Mouse (Mus musculus) testis, postnatal 10 days (tissue): Measurements from ENCODE around the gene Entpd1.
A peak's percentile ranks its signal among the peaks of the same experiment; 100 is the strongest.
"Not testable (repeated sequence)": the region's sequence is repeated elsewhere in the genome, so short reads cannot be mapped to it uniquely, and the experiment has no call there.

Source experiments
- DNase-seq: peaks from one replicate; pipeline ENCODE4 v3.0.0; 2021; ENCODE audit warnings: low spot score

The Entpd1 gene

DNA sequence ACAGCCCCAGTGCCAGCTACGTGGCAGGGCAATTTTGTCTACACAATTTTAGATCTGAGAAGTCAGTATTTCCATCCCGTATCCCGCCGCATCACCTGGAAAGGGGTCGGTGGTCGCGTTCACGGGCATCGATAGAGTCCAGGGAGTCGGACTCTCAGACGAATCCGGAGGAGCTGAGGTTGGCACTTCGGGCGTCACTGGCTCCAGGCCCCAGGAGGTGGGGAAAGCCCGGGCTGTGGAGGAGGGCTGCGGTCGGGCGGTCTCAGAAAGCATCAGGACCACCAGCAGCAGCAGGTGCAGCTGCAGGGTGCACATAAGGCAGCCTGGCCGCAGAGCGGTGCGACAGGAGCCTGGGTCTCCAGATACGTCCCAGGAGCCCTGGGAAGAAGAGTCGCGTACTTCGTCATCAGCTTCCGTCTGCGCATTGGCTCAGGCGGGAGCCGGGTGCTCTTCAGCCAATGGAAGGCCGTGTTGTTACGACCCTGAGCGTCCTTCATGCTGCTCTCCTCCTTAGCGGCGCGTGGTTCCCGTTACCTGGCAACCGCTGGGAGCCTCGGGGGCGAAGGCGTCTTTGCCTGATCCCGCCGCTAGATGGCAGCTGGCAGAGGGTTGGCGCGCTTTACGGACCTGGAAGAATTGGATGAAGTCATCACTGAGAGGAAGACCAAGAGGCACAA lies at the start of gene Entpd1, which contains the start of gene Tctn3:
Gene Entpd1, plus strand, starts transcription at position 537 of the 677 bp plus-strand sequence.
Gene Tctn3, minus strand, starts transcription at position 404 of the 677 bp plus-strand sequence.
- DNase-seq = peak; percentile 97

DNA sequence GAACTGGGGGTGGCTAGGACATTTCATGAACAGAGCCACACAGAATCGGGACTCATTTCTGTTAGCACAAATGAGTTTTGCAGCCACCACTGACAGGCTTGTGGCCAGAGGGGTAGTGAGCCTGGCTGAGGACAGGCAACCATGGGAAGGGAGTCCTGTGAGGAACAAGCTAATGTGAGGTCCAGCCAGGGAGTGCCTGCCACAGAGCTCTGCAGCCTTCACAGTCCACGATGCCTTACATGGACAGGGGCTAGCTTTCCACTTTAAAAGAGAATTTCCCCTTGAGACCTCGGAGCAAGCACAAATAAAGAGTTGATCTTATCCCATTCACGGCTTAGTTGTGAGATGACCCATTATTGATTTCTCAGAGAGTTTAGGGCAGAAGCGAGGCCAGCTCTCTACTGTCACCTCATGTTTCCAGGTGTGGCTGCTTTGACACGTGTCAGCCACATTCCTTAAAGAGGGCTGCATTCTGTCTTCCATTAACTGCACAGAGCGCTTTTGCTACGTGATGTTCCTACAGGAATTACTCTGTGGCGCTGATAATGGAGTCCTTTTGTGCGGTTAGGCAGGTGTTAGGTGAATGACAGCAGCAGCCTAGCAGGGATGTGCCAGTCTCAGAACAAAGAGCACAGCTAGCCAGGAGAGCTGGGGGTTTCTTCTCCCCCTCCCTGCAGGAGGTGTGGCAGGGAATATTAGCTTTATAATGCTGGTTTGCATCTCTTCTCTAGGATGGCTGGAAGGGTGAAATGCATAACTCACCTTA lies 48.1 kb upstream of the Entpd1 start:
- DNase-seq = no peak

GRCm38 (mm10) chr19:40567616-40568015 lies 44.5 kb upstream of the Entpd1 start:
- no peak for DNase-seq

DNA sequence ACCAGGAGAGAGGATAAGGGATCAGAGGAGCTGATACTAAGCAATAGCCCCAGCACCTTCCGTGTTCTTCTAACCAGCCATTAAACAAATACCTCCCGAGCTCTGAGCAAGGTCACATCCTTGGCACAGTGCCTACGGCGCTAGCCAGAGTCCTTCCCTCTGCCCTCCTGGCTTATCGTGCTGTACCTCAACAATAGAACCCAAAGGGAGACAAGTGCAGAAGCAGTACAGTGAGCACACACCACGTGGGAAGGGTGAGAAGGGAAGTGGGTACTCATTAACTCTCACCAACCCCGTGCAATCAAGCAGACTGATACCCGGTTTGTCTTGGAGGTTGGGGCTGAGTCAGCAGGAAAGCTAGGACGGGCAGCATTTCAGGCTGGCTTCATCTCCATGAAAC lies 41.4 kb upstream of the Entpd1 start:
- DNase-seq = peak; percentile 77

DNA sequence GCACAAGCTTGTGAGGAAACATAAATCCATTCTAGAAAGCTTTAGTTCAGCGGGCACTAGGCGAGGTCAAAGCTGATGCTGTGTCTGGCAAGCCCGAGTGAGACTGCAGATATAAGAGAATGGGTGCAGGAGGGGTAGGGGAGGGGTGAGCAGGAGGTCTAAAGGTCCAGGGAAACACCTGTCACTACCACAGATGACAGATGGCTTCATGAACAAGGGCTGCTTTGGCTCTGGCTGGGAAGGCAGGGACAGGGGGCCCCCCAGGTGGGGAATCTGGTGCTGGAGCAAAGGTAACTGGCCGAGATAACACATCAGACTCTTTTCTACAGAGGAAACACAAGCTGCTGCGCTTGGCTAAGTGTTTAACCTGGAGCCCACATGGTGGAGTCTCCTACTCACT lies 36.7 kb upstream of the Entpd1 start:
- no peak for DNase-seq

DNA sequence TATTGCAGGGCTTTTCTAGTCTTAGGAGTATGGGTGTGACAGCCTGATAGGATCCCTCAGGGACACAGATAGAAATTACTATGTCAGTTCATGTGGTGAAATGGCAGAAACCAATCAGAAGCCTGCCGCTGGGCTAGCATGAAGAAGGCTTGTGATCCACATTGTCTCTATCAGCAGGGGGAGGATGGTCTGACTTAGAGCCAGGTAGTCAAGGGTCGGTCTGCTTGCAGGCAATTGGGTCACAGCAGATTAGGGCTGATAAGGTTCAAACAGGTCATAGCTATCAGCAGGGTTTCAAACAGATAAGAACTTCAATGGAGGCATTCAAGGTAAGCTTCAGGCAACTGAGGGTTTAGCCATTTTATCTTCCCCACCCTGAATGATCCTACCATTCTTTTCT lies 31.3 kb upstream of the Entpd1 start:
- no peak for DNase-seq

DNA sequence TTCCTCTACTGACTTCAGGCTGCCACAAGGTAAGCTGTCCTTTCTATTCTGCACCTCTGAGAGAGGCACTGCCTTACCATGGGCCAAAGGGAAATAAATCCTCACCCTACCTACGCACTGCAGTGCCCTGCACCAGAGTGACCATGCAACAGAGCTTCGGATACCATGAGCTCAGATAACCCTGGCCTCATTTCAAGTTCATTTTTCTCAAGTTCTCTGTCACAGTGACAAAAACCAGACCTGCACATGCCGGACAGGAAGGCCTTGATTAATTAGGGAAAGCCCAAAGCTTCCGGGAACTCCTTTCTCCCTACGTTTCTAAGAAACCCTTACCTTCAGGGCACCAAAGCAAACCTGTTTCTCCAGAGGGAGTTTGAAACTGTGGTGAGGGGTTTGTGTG lies 30.5 kb upstream of the Entpd1 start:
- DNase-seq = no peak

DNA sequence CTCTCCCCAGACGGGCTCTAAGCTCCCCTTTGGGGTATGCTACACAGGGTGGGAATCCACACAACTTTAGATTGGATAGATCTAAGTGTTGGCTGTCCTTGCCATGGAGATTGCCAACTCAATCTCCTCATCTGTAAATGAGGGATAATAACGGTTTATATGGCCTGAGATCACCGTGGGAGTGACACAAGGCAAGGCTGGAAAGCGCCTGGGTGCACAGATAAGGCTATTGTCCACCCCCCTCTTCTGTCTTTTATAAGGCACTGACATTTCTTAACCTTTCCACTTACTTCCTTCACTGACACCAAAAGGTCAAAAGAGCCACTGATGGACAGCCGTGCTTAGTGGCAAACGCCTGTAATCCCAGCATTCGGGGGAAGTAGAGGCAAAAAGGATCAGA lies 25.3 kb upstream of the Entpd1 start:
- no peak for DNase-seq

GRCm38 (mm10) chr19:40587491-40588292 lies 24.5 kb upstream of the Entpd1 start:
- no peak for DNase-seq

GRCm38 (mm10) chr19:40588293-40588654 lies 23.9 kb upstream of the Entpd1 start, which contains the start of gene Aldh18a1:
Gene Aldh18a1 (minus strand): TSS chr19:40588463.
- DNase-seq = peak; percentile 96

GRCm38 (mm10) chr19:40588847-40589529 lies 23.2 kb upstream of the Entpd1 start:
- DNase-seq = peak; percentile 94

GRCm38 (mm10) chr19:40589530-40589880 lies 22.7 kb upstream of the Entpd1 start:
- no peak for DNase-seq

GRCm38 (mm10) chr19:40595231-40595630 lies 16.9 kb upstream of the Entpd1 start:
- no peak for DNase-seq

DNA sequence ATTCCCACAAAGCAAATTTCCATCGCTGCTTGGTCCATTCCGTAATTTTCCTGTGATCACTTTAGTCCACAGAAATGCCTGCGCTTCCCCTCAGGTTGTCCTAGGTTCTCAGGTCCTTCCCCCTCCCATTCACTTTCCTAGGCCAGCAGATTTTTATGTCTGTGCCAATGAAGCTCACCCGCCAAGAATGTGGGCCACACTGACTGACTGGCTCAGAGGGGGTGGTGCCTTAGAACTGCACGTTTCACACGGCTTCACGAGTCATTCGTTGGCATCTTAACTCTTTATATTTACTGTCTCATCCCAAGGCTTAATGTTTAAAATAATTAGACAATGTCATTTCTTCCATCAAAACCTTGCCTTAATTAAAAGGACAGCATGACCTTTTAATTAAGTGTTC lies 16.3 kb upstream of the Entpd1 start:
- no peak for DNase-seq

- DNase-seq = not testable (repeated sequence)
These were observed 11.3 kb upstream of the Entpd1 start for GRCm38 (mm10) chr19:40600846-40601245.

GRCm38 (mm10) chr19:40601870-40602269 lies 10.3 kb upstream of the Entpd1 start:
- no peak for DNase-seq

DNA sequence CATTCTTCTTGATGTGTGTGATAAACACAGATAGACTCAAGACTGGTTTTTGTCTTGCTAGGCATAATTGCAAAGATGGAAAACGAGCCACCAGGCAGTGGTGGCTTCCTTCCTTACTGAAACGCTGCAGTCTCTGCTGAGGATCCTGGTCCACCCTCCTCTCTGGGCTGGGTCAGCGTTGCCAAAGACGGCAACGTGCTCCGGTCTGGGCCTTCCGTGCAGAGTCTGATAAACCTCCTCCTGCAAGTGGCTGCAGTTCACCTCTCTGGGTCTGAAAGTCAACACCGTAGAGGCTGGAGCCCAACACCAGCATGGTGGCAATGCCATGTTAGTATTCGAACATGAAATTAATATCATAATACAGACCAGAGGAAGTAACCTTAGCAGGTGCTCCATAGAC lies 7.0 kb upstream of the Entpd1 start:
- DNase-seq = no peak

- no peak for DNase-seq
These were observed 4.5 kb upstream of the Entpd1 start for GRCm38 (mm10) chr19:40607676-40608075.

GRCm38 (mm10) chr19:40614811-40615210 lies 2.6 kb downstream of the Entpd1 start:
- DNase-seq = no peak

DNA sequence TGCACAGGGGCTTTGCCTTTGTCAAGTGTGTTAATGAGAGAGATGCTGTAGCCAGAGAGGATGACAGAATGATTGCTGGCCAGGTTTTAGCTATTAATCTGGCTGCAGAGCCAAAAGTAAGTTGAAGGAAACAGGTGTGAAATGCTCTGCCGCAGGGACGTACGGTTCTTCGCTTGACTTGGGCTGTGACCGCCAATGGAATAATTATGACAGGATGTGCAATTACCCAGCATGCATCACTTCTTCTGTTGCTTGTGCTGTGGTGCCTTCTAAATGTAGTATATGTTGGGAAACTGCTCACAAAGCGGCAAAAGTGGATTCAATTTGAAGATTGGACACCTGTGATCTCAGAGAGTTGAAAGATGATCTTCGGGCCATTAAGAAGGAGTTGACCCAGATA lies 3.9 kb downstream of the Entpd1 start:
- DNase-seq = no peak

DNA sequence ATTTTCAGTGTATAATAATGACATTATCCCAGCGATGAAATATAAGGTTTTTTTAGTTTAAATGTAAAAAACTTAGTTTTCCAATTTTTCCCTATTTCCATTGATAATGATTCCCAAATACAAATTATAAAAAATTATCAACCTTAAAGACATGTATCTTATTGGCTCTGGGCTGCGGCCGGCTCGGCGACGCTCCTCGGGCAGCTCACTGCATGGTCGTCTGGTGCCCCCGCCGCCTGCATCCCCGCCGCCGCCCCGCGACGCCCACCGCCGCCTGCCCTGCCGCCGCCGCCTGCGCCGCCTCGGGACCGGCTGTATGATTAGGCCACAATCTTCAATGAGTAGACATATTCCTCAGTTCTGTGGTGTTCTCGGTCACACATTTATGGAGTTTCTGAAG lies 9.4 kb downstream of the Entpd1 start:
- DNase-seq = not testable (repeated sequence)

GRCm38 (mm10) chr19:40625935-40626334 lies 13.8 kb downstream of the Entpd1 start:
- no peak for DNase-seq
